Mouse (Mus musculus): ENCODE results near the gene Dguok.

- no peak for TF ChIP-seq CTCF (IDR thresholded peaks at IDR 0.05; ENCODE audit: low read depth)
- no peak for TF ChIP-seq EP300 (IDR thresholded peaks at IDR 0.05; ENCODE audit: low read depth)
These were observed 23.0 kb downstream of the Dguok start for GRCm38 (mm10) chr6:83483776-83484175.

All from liver, postnatal 0 days (tissue).